Mouse (Mus musculus) ovary, postnatal 36 days (tissue): ENCODE data around the gene Gm49321.

Experiments
- DNase-seq: peaks from one replicate; pipeline ENCODE4 v3.0.0; 2022; ENCODE audit warnings: low spot score, mixed read lengths

Gene Gm49321

DNA sequence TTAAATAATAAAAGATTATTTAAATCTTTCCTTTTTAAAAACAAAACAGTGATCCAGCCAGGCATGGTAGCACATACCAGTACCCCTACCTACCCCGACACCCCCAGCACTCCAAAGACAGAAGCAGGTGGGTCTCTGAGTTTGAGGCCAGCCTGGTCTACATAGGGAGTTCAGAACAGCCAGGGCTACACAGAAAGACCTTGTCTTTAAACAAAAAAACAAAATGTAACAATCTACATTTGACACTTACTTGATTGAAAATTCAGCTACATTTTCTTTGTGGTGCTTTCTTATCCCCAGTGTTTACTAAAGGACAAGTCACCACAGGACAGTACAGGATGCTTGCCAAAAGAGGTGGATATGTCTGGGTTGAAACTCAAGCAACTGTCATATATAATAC lies at the start of gene Gm49321:
Gene Gm49321, plus strand, starts transcription at position 301 of the 400 bp plus-strand sequence.
- no peak for DNase-seq

DNA sequence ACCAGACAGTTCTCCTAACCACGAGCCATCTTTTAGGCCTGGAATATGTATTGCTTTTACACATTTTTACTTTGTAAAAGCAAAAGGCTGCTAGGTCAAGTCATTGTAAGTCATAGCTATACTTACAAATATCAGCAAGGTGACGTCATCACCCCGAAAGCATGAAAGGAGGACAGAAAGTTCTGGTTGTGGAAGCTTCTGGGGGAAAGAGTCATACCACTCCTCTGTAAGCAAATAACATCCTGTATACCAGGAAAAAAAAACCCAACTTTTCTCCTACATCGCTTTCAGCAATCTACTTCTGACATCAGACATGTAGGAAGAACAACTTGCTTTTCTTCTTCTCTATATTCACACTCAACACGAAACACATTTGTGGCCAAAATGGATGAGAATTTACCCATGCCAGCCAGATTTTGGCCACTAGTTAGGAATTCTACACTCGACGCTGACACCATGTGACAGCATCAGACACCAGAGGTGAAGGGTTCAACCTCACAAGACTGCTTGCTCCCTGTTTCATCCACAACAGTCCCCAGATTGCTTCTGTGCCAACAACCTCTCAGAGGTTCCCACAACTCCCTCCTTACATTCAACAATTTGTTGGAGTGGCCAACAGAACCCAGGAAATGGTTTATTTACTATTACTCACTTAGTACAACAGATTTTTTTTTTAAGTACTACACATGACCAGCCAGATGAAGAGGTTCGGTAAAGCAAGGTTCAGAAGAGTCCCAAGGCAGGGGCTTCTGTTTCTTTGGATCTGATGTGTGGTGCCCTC lies 49.3 kb upstream of the Gm49321 start:
- DNase-seq, result no peak

DNA sequence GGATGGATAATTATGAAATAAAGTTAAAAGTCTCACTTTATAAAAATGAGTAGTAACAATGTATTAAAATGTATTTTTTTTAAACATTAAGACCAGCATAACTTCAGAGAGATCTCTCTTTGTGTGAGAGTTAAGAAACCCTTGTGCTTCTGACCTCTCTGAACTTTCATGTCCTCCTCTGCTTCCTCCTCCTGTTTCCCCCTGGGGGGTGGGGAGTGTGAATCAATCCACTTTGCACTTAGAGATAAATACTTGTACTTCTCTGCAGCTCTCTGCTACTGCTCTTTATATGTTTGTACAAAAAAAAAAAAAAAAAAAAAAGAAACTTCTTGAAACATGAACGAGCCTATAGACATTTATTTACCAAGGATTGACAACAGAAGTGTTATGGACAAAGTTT lies 47.9 kb upstream of the Gm49321 start:
- no peak for DNase-seq

DNA sequence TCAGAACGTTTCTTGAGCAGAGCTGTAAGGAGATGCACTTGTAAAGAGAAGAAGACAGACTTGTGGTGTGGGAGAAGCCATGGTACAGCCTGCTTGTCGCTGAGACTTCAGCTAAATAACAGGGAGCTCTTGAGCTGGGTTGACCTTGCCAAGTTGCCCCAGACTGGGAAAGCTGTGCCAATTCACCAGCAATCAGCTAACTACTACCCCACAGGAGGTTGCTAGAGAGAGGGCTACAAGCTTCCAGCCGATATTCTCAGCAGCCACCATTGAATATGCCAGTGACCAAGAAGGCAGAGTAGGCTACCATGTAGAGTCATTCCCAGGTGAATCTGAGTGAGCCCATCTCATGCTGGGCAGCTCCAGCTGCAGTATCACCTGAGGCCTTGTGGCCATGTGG lies 47.4 kb upstream of the Gm49321 start:
- no peak for DNase-seq

DNA sequence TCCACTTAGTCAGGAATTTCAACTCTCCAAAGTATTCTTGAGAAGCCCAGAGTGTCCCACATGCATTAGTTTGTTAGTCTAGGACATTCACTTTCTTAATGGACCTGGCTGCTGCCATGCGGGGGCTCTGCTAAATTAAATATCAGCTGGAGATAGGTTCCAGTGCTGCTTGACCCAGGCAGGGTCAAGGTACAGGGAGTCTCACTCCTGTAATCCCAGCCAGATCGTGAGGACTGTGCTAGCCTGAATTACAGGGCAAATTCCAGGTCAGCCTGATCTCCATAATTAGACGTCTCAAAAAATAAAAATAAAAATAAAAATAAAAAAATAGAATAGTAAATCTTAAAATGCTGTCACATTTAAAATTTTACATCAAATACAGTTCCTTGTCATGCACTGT lies 44.8 kb upstream of the Gm49321 start:
- no peak for DNase-seq

DNA sequence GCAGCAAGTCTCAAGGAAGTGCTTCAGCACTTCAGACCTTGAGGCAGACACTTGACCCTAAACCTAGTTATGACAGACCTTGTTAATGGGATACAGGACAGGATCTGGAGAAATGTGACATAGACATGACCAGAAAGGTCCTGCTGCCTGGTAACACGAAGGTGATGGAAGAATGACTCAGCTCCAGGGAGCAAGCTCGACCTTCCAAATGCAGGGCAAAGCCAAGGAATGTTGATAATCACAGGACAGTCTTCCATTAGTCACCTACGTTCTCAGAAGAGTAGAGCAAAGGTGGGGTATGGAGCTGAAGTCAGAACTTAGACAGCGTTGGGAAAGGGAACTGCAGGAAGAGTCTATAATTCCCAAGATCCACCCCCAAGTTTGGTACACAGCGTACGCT lies 42.6 kb upstream of the Gm49321 start:
- no peak for DNase-seq

DNA sequence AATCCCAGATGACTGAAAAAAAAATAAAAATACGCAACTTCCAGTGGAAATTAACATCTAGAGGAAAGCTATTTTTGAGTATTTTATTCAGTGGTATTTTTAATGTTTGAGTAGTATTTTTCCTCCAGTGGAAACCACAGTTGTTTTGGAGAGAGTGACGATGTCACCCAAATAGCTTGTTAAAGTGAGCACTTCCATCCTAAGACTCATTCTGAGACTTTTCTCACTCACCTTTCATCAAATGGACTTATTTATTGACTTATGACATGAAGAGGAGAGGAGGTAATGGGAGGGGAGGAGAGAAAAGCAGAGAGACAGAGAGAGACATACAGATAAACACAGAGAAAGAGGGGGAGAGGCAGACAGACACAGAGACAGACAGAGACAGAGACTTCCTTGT lies 41.8 kb upstream of the Gm49321 start:
- DNase-seq, result no peak

DNA sequence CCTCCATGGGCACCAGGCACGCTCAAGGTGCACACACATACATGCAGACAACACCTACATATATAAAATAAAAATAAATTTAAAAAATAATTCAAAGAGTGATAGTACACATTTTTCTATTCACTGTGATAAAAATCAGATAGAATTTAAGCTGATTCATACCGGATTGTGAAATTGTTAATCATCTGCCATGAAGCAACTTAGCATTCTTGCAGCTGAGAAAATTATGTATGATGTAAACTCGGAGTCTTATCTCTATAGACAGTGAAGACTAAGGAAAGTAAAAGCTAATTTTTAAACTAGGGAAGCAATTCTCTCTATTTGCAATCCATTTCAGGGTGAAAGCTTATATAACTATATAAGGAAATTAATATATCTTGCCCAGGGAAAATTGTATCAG lies 41.0 kb upstream of the Gm49321 start:
- DNase-seq, result no peak

DNA sequence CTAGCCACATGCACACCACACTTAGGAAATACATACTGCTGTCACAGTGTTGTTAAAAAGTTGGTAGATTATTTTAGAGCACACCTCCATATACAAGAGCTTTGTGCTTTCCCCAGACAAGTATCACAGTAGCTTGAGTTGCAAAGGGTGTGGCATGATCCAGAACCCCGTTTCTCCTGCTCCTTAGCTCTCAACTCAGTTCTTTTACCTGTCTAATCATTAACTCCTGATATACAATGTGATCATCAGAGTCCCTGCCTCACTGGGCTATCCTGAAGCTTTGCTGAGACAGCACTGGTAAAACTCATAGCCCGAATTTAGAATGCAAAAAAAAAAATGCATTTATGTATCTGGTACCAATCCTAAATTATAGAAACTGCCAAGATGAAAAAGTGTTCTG lies 39.2 kb upstream of the Gm49321 start:
- no peak for DNase-seq

DNA sequence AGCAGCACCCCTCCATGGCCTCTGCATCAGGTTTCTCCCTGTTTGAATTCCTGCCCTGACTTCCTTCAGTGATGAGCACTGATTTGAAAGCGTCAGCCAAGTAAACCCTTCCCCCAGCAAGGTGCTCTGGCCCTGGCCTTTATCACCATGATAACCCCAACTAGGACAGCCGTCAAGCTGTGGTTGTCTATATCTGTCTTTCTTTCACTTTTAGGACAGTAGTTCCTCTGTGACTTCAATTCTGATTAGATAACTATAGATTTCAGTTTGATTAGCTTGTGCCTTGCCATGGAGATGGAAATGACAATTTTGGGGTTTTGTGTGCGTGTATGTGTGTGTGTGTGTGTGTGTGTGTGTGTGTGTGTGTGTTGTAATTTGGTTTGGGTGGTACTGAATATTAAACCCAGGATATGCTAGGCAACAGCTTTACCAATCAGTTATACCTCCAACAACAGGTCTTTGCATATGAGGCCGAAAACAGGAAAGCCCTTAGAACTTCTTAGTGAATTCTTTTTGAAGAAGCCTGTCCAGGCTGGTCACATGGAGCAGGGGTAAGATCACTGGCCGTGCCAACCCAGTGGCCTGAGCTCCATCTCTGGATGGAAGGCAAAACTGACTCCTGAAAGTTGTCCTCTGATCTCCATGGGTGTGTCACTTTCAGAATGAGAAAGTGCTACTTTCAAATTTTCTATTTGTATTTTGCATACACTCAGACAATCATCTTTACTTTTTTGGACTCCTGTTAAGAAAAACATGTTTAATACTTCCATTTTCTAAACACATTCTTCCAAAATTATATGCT lies 33.1 kb upstream of the Gm49321 start:
- DNase-seq, result no peak

DNA sequence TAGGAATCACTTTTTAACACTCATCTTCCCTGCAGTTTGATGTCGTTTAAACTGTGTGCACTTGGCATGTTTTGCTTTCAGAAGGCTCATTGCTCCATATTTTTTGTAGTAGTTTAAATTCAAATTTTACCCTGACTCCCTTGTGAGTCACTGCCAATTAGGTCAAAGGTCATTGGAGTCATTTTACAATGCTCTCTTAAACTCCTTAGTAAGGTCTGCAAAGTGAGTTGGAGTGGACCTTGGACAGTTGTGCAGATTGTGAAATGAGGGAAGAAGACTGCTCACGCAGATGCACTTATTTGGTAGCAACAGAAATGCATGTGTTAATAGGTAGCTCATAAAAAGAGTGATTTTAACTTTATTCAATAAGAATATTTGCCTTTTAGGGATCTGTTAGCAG lies 32.4 kb upstream of the Gm49321 start:
- no peak for DNase-seq

DNA sequence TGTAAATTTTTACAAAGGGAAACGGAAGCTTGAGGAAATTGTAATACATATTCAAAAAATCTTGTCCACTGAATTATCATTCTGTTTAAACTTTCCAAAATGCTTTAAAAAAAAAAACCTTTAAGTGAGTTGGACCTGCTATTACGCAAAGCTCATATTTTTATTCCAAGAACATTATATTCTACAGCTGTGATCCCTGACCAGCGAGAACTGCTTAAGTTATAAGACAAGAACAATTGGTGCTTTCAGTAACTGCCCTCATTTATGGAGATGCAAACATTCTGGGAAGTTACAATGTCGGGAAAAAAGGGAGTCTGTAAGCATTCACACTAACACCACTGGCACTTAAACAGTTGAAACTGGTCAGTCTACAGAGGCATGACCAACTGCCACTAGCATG lies 31.9 kb upstream of the Gm49321 start:
- no peak for DNase-seq

DNA sequence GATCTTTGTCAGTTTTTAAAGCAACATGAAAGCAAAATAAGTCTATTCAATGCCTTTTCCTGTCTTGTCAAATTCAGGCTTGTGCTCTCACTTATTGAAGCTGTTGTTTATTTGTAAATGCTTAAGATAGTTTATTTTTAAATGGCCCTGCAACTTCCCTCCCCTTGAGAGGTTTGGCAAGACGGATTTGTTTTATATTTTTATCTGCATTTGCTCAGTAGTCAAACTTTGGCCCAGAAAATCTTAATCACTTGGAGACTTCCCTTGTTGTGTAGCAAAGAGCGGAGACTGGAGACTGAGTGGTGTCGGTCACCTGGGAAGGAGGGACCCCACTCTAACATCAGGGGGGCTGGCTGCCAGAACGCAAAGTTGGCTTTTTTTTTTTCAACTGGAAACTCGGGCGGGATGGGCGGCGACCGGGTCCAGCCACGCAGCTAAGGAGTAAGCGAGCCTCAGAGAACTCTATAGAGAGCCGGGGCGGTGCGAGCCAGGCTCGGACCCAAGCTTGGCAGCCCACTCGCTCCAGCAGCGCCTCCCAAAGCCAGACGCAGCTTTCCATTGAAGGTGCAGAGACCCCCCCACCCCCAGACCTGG lies 30.3 kb upstream of the Gm49321 start:
- DNase-seq, result no peak

DNA sequence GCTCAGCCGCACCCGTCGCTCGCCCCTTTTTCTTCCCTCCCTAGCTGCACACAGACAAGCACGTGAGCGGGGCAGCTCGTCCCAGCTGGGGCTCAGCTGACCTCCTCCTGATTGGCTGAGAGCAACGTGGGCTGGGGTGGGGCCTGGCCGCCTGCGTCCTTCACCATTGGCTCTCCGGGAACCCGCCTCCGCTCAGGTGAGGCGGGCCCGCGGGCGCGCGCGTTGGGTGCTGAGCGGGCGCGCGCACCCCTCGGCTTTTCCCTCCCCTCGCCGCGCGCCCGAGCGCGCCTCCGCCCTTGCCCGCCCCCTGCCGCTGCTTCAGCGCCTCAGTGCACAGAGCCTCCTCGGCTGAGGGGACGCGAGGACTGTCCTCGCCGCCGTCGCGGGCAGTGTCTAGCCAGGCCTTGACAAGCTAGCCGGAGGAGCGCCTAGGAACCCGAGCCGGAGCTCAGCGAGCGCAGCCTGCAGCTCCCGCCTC lies 29.7 kb upstream of the Gm49321 start:
- peak; percentile 97 for DNase-seq

DNA sequence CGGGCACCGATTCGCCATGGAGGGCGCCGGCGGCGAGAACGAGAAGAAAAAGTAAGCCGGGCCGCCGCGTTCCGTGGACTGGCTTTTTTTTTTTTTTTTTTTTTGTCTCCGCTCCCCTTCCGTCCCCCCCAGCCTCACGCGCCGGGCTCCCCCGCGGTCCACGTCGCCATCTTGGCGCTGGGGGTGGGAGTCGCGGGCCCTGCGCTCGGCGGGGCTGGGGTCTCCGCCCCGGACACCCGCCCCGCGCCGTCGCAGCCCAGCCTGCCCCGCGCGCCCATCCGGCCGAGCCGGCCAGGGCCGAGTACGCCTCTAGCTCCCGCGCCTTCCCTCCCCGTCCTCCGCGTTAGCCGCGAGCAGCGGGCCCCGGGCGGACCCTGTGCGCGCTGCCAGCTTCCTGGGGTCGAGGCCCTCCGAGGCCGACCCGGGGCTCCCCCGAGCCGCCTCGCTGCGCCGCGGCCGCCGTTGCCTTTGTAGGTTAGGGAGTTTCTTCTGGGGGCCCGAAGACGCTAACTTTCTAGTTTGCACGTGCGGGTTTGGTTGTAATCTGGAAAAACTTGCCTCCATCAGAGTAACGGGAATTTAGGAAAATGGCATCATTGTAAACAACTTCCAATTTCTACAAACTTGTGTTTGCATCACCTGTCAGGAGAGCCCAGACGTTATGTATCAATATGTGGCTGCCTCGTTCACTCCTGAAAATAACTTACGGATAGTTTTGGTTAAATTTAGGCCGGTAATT lies 29.0 kb upstream of the Gm49321 start:
- peak; percentile 71 for DNase-seq

DNA sequence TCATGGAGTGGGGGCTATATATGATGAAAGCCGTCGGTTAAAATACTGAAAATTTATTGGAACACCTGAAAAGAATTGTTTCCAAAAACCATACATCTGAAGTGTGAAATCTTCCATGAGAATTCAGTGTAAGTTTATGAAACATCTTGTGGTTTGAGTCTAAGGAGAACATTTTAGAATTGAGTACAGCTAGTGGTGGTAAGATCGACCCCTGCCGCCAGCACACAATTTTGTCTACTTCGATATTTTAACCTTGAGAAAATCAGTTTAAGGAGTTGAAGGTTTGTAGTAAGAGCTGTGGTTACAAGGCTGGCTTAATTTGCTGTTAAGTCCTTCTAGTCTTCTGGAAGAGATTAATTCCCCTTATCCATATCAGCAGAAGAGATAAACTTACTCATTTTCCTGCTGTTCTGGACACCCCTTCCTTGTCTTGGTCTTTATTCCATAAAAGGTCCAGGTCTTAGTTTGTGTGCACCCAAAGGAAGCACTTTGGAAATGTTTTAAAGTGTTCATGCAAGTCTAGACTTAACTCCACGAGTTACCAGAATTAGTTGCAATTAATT lies 28.4 kb upstream of the Gm49321 start:
- no peak for DNase-seq

DNA sequence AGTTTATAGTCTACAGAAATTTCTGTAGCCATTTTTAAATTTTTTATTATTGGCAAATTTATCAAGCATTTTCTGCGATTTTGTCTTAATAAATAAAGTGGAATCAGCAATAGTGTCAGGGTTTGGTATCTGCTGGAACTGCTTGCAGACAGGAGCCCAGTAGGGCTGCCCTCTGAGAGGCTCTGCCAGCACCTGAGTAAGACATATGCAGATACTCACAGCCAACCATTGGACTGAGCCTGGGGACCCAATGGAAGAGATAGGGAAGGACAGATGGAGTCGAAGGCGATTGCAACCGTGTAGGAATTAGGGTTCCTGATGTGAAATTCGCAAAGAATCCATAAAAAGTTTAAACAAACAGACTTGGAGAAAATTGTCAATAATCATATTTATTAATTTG lies 19.0 kb upstream of the Gm49321 start:
- DNase-seq, result no peak

DNA sequence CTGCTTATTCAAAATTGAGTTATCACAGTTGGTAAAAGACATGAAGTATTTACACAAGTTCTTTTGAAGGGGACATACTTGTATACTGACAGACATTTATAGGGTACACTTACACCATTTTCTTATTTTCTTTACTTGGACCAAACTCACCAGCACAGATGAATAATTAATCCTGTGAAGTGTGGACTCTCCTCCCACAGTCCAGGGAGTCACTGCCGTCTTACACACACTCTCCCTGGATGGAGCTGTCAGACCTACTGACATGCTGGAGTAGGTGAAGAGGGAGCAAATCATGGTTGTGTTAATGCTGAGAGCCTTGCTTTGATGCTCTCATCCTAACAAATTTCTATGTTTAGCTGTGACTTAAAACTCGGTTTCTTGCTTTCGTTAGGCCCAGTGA lies 7.2 kb upstream of the Gm49321 start:
- DNase-seq, result no peak

DNA sequence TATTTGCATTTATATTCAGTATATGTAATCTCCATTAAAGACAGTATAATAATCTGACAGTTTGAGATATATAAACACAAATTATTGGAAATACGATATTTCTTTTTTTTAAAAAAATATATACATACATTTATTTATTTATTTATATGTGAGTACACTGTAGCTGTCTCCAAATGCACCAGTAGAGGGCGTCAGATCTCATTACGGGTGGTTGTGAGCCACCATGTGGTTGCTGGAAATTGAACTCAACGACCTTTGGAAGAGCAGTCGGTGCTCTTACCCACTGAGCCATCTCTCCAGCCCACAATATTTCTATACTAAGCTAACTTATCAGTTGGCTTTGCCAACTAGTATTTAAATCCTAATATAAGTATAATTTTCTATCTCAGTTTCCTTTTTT lies 6.2 kb upstream of the Gm49321 start:
- DNase-seq, result no peak

DNA sequence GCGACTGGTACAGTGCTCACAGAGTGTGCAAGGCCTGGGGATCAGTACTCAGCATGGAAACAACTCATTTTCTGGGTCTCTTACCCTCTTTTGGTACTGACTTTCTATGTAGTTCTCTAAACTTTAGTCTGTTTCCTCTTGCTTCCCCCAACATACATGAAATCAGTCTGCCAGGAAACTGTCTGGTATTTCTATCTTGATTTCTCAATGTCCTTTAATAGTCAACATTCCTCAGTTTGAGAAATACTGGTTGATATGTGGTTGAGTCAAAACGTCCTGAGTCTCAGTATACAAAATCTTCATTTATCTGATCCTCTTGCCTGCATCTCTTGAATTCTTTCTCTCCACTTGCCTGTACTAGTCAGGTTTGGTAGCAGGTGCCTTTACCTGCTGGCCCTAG lies 2.9 kb upstream of the Gm49321 start:
- no peak for DNase-seq

DNA sequence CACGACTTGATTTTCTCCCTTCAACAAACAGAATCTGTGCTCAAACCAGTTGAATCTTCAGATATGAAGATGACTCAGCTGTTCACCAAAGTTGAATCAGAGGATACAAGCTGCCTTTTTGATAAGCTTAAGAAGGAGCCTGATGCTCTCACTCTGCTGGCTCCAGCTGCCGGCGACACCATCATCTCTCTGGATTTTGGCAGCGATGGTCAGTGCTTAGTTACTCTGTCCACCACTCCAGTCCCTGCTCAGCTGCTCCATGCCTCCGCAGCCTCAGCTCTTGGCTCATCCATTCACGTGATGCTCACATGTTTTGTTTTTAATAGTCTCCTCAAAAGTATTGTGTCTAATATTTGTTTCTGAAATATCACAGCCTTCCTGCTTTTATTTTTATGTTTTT lies 2.1 kb downstream of the Gm49321 start:
- no peak for DNase-seq

DNA sequence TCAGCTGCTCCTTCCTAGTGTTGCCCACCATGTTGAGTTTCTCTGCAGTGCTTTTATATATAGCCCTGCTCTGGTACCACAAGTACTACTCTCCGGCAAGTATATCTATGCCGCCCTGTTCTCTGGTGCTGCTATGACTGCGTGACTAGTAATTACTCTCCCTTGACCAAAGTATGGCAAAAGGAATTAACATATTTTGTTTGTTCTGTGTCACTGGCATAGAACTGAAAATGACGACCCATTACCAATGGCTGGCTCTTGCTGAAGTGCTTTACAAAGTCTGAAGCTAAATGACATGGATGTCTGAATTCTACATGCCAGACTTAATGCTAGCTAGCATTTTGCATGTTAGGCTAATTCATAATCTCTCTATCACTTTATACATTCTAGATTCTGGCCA lies 11.0 kb downstream of the Gm49321 start:
- DNase-seq, result no peak
